Mouse (Mus musculus) stomach, postnatal 0 days (tissue): ENCODE measurements at regions not wholly inside any gene's neighbourhood (a gene's known extent, or its start where the extent isn't known, plus 50 kb on each side); places are given as distances from the start of the nearest gene placed in this dataset.

Experiments used
- CTCF ChIP-seq: IDR thresholded peaks from 2 replicates; pipeline ENCODE4 v1.5.1; 2016; ENCODE audit warnings: antibody characterized with exemption, low read depth, mild to moderate bottlenecking, moderate library complexity
- EP300 ChIP-seq: optimal IDR thresholded peaks from 2 replicates; pipeline ENCODE3; 2016; ENCODE audit warnings: antibody characterized with exemption

DNA sequence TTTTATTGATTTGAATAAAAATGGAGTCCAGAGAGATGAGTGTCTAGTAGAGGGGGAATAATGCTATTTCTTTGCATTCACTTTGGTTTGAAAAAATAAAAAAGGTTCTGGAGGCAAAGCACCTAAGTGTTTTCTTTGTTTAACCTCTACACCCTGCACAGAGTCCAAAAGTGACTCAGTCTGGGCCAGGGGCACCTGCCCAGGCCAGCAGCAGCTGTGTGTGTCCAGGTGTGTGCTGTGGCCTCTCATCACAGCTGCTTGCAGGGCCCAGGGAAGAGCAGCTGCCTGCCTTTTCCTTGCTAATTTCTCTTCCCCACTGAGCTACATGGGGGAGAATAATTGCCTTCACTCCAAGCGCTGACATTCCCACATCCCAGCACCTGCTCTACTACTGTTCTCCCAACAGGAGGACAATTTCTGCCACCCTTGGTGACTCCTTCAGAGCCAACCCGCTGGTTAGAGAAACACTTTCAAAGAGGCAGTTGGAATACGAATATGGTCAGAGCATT is 255.8 kb downstream of the Wdr72 start:
- TF ChIP-seq CTCF (no peak), EP300 (no peak)
